Mouse (Mus musculus) urinary bladder, postnatal 14 days (tissue): ENCODE measurements at regions not wholly inside any gene's neighbourhood (a gene's known extent, or its start where the extent isn't known, plus 50 kb on each side); places are given as distances from the start of the nearest gene placed in this dataset.

Experiments
- DNase-seq: peaks from one replicate; pipeline ENCODE4 v3.0.0; 2021; ENCODE audit warnings: low spot score

GRCm38 (mm10) chr2:167757157-167757780, 67.6 kb upstream of the Tmem189 start:
- DNase-seq, result no peak

- DNase-seq, result no peak
These were observed 67.1 kb upstream of the Tmem189 start for GRCm38 (mm10) chr2:167756721-167757120.

GRCm38 (mm10) chr2:167754929-167755551, 65.4 kb upstream of the Tmem189 start:
- DNase-seq, result no peak

- DNase-seq, result no peak
These were observed 64.3 kb upstream of the Tmem189 start for GRCm38 (mm10) chr2:167753898-167754297.

GRCm38 (mm10) chr2:167752805-167753556, 63.4 kb upstream of the Tmem189 start:
- no peak for DNase-seq

GRCm38 (mm10) chr2:167751585-167751984, 62.0 kb upstream of the Tmem189 start:
- DNase-seq, result no peak

- no peak for DNase-seq
These were observed 58.7 kb upstream of the Tmem189 start for GRCm38 (mm10) chr2:167748297-167748696.

GRCm38 (mm10) chr2:167747164-167747843, 57.7 kb upstream of the Tmem189 start:
- DNase-seq, result no peak

- no peak for DNase-seq
These were observed 56.7 kb upstream of the Tmem189 start for GRCm38 (mm10) chr2:167746344-167746743.

- no peak for DNase-seq
These were observed 55.8 kb upstream of the Tmem189 start for GRCm38 (mm10) chr2:167745409-167745808.

GRCm38 (mm10) chr2:167744080-167744479, 54.5 kb upstream of the Tmem189 start:
- no peak for DNase-seq

GRCm38 (mm10) chr2:167742479-167742878, 52.9 kb upstream of the Tmem189 start:
- no peak for DNase-seq

GRCm38 (mm10) chr2:167740516-167741189, 51.0 kb upstream of the Tmem189 start:
- no peak for DNase-seq
